7 mouse cellular contexts compared by ENCODE assay signal in genomic region chr7:19770984-19771391, GRCm38 (mm10). TPM values are rescaled to one million over a fixed set of nuclear protein-coding genes. Genes with fewer than 3 reads are reported as not detected.
DNase-seq lines count a peak whose midpoint lies in the region; ATAC-seq and TF ChIP-seq lines count a peak whose summit lies in the region.

TSS of gene Bcam (minus strand) at chr7:19771016.

- DNase-seq in R1 (ENCODE audit: low read depth, low spot score): peak; percentile 99
- no peak for DNase-seq in heart, adult 8-10 months (ENCODE audit: low spot score)
- DNase-seq in kidney, postnatal 0 days (ENCODE audit: low spot score): peak; percentile 89
- DNase-seq in lung, postnatal 14 days: peak; percentile 69
- DNase-seq in right cerebral cortex, postnatal 36 days (ENCODE audit: low spot score in 2 of 2): no peak
- no peak for DNase-seq in frontal cortex, postnatal 25 days (ENCODE audit: low spot score in 2 of 2)

- peak within 1 kb of the TSS; percentile 75 for H3K4me2 ChIP-seq in kidney, postnatal 0 days (ENCODE audit: low read length)

- peak; percentile 87 for ATAC-seq in kidney, postnatal 0 days (replicated peaks; ENCODE audit: low FRiP score, low read depth)

- no peak for TF ChIP-seq CTCF in kidney, postnatal 0 days (IDR thresholded peaks at IDR 0.05; ENCODE audit: low read depth)

- H3K27ac ChIP-seq in brown adipose tissue, adult 24 weeks (replicated peaks; ENCODE audit: low read depth, low read length): peak within 1 kb of the TSS; percentile 56
- H3K27ac ChIP-seq in kidney, postnatal 0 days: peak within 1 kb of the TSS; percentile 85

- no peaks in the 10 kb centered on the region for H3K27me3 ChIP-seq in kidney, postnatal 0 days (ENCODE audit: insufficient read depth, low read length)

- peak within 1 kb of the TSS; percentile 82 for H3K9ac ChIP-seq in kidney, postnatal 0 days (ENCODE audit: low read depth, low read length)

- H3K4me1 ChIP-seq in brown adipose tissue, adult 24 weeks (ENCODE audit: control insufficient read depth, insufficient read depth, insufficient read length, low read length): peaks cover 16% of the 10 kb centered on the region
- H3K4me1 ChIP-seq in kidney, postnatal 0 days (replicated peaks; ENCODE audit: insufficient read depth, low read length): peaks cover 29% of the 10 kb centered on the region

- H3K4me3 ChIP-seq in brown adipose tissue, adult 24 weeks (ENCODE audit: insufficient read depth, low read depth, low read length): peak within 1 kb of the TSS; percentile 65
- H3K4me3 ChIP-seq in kidney, postnatal 0 days (replicated peaks; ENCODE audit: low read depth, low read length): peak within 1 kb of the TSS; percentile 60

- H3K36me3 ChIP-seq in kidney, postnatal 0 days (ENCODE audit: insufficient read depth, low read length): no peaks in the 10 kb centered on the region

- H3K9me3 ChIP-seq in kidney, postnatal 0 days (replicated peaks; ENCODE audit: low read length): no peaks in the 10 kb centered on the region

- 8% methylated on average over 9 of the region's 9 CpGs for WGBS in kidney, postnatal 0 days

RNA-seq across cellular contexts. Expression of gene Bcam, which starts in this region (rescaled TPM):
- 7.6 and 20.8 TPM in 2 replicates for polyA plus RNA-seq in brown adipose tissue, adult 24 weeks (2012; ENCODE audit: insufficient read depth, insufficient read length, missing spikeins)
- total RNA-seq in heart, adult 8-10 months (2022): 100 to 1,000 TPM; 185 to 199 (median 197) TPM
- 378 and 394 TPM in 2 replicates for polyA plus RNA-seq in kidney, postnatal 0 days (2015; fragmentation: Nextera tagmentation; extraction: Ambion mirVana)

Comparison
In these comparisons a context has a peak if more than half of its experiments do, and no peak if none do; other contexts are left out.
1. RNA of gene Bcam (polyA plus RNA-seq): 378 to 394 TPM in kidney, postnatal 0 days; 7.6 to 20.8 TPM in brown adipose tissue, adult 24 weeks; every median in the first group is over 10 times any median in the second.
2. DNase-seq: peak in R1 (single experiment), kidney, postnatal 0 days (single experiment) and lung, postnatal 14 days (single experiment); none in heart, adult 8-10 months (single experiment), right cerebral cortex, postnatal 36 days (0 of 2) and frontal cortex, postnatal 25 days (0 of 2).